Mouse (Mus musculus): ENCODE measurements around the gene Gadd45gip1. TPM values are rescaled to one million over a fixed set of nuclear protein-coding genes. Genes with fewer than 3 reads are reported as not detected.

Gene Gadd45gip1
- total RNA-seq, 2 experiments from 2014 or later = 18.4 to 18.9 TPM

DNA sequence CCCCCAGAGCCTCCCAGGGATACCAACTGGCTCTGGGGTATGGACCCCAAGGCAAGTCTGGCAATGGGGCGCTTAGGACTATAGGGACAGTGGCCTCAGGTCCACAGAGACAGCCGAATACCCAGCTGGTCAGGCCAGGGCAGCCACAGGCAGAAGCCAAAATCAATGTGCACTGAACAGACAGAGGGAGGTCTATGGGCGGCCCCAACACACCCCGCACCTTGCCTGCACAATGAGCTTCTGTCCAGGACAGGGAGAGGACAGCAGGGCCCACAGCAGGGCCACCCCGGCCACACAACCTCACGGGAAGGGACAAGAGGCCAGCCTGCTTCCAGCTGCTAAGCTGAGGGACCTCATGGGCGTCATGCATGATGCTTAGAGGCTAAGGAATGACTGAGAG, 36.8 kb upstream of the Gadd45gip1 start:
- intact Hi-C loops (cut with DNase I) = no loop called here
- peak; percentile 81 for DNase-seq

DNA sequence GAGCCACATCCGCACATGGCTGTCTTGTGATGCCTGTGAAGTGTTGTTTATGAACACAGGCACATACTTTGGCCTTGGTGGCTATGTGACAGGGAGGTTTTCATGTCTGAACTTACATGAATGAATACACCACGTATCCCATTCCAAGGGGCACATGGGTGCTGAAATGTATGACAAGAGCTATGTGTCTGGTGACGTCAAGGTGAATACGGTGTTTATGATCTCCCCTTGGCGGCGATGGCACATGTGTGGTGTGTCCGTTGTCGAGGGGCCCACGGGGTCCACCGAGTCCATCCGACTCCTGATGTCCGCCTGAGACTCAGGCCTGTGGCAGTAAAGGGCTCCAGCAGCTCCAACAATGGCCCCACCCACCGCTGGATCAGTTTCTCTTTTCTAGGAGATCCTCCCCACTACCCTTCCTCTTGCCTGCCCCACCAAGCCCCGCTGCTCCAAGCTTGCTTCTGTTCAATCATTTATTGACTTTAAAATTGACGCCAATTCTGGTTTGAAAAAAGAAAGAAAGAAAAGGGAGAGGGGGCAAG, 34.0 kb upstream of the Gadd45gip1 start:
- DNase-seq = no peak
- intact Hi-C loops (cut with DNase I) = no loop called here

DNA sequence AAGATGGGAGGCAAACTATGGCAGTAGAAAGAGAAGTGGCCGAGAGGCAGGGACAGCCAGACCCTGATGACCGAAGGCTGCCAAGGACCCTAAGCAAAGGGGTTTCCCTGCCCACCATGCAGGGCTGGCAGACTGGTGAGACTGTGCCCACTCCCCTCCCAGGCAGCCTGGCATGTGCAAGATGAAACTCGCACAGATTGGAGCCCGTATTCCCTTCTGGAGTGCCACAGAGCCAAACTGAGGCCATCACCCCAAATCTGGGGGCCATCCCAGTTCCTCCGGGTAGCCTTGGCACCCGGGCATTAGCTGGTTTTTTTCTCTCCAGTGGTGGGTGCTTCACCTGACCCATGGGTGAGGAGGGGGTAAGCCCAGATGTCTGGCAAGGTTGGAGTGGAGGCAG, 33.4 kb upstream of the Gadd45gip1 start:
- DNase-seq = peak; percentile 84
- intact Hi-C loops (cut with DNase I) = no loop called here

DNA sequence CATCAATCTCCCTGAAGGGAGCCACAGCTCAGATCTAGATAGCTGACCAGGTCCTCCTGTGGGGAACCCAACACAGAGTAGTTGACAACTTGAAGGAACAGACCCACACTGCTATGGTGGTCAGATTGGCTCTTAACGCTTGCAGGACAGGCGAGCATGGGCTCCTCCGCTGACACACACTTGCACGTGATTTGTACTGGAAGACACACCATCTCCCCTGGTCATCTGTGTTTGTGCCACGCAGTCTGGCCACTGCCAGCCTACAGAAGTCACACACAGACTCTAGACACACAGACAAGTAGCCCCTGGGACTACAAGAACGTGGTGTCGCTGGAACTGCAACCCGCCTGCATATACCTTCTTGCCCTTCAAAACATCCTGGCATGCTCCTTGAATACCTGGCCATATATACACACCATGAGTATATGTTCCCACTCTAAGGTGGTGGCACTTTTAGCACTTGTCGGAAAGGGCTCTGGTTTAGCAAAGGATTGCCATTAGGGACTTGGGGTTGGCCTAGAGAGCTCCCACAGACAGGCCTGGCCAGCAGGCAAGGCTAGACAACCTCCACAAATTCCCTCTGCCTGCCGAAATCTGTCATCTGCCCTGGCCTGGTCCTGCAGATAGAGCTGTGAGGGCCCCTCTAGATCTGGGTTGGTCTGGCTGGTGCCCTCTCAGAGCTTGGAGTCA, 32.7 kb upstream of the Gadd45gip1 start:
- DNase-seq = no peak
- intact Hi-C loops (cut with DNase I) = no loop called here

DNA sequence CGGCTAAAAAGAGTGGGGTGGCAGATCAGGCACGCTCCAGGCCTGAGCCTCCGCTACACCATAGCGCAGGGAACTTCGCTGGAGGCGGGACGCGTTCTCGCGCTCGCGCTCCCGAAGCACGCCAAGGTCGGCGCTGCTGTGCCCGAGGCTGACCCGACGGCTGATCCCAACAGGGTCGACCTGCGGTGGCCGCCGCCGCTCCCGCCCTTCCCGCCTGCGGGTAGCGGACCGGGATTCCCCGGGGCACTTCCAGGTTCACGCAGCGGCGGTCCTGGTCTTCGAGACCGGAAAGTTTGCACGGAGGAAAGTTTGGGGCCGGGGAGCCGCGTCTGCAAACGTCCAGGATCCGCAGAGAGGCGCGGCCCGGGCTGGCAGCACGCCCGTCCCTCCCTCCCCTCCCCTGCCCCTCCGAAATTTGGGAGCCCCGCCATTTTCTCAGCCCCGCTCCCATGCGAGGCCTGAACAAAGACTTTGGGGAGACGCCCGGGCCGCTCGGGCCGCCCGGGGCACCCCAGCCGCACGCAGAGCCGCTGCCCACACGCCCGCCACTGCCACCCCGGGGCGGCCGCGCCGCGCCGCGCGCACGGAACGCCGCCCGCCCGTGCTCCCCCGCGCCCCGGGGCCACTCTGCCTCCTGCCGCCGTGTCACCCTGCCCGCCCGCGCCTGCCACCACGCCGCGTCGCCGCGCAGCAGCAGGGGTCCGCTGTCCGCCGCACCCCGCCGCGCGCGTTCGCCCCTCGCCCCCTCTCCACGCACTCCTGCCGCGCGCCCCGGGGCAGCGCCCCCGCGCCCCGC, 32.0 kb upstream of the Gadd45gip1 start:
- intact Hi-C loops (cut with DNase I) = no loop called here
- DNase-seq = peak; percentile 85

DNA sequence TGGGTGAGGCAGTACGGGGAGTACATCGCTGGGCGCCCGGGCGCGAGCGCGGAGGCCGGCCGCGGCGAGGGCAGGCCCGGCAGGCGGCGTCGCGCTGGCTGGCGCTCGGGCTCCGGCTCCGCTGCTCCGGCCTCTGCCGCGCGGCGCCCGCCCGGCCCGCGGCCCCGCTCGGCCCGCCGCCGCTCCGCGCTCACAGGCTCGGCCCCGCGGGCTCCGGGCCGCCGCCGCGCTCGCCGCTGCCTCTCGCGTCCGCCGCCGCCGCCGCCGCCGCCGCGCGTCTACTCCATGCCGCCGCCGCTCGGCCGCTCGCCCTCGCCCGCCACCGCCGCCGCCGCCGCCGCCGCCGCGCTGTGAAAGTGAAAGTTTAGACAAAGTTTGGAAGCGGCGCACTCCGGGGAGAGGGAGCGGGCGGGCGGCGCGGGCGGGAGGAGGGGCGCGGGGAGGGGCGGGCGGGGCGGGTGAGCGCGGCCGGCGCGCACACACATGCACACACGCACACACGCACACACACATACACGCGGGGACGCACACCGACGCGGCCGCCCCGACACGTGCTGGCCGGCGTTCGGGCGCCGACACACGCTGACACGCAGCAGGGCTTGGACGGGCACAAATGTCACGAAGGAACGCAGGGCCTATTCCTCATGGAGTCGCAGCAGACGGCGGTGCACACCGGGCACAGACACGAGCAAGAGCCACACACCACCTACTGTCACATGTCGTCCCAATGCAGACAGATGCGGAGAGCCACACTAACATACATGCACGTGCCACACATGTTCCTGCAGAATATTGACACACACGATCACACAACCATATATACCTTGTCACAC, 31.1 kb upstream of the Gadd45gip1 start, which contains the start of gene Nfix:
TSS of gene Nfix (minus strand) at position 346 of the 833 bp plus-strand sequence.
- DNase-seq = peak; percentile 70
- intact Hi-C loops (cut with DNase I) = no loop called here

DNA sequence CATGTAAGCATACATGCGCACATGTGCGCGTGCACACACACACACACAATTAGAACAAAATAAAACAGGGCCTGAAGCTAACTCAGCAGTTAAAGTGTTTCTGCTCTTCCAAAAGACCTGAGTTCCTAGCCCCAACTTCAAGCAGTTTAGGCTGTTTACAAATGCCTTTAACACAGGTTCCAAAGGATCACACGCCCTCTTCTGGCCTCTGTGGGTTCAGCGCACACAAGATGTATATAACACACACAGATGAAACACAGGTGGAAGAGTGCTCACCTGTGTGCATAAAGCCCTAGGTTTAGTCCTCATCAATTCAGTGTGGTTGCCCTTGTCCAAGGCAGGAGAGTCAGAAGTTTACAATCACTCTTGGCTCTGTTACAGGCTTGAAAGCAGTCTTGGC, 25.3 kb upstream of the Gadd45gip1 start:
- intact Hi-C loops (cut with DNase I) = no loop called here
- DNase-seq = no peak

DNA sequence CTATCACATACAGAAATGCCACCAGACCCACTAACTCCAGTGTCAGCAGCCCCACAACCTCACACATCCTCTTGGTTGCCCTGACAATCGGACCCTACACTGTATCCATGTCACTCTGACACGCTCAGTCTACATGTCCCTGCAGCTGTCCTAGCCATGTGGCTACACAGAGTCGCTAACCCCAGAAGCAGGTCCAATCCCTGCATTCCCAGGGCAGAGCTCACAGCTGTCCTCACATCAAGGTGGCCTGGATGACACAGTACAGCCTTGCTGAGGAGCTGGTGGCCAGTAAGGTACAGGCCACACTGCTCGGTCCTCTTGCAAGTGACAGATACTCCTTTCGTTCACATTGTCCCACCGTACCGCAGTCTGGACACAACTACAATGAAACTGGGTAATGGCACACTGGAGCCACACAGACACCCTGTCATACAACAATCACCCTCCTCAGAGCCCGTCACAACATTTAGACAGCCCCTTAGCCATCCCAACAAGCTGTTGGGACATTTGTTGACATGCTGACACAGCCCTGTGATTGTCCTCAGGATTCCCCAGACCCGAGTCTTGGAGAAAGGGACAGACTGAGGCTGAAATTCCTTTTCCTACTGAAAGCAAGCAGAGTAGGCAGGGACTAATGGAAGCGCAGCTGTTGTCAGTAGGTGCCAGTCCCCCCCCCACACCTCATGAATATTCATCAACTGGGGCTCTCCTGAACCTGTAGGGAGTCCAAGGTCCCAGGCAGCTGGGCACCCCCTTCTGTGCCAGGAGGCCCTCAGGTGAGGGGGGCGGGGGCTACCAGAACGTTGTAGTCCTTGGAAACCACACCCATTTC, 22.0 kb upstream of the Gadd45gip1 start:
- no peak for DNase-seq
- intact Hi-C loops (cut with DNase I) = no loop called here

DNA sequence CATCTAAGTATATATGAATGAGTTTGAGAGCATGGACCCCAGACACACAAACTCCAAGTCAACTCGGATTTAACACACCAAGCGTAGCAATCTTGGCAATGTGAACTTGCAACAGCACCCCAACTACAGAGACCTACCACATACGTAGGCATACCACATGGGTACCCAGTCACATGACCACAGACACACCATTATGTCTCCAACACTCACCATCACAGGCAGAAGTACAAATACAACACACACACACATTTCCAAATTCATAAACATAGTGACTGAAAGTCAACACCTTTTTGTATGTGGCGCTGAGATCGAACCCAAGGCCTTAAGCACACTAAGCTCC, 21.4 kb upstream of the Gadd45gip1 start:
- intact Hi-C loops (cut with DNase I) = no loop called here
- DNase-seq = no peak

DNA sequence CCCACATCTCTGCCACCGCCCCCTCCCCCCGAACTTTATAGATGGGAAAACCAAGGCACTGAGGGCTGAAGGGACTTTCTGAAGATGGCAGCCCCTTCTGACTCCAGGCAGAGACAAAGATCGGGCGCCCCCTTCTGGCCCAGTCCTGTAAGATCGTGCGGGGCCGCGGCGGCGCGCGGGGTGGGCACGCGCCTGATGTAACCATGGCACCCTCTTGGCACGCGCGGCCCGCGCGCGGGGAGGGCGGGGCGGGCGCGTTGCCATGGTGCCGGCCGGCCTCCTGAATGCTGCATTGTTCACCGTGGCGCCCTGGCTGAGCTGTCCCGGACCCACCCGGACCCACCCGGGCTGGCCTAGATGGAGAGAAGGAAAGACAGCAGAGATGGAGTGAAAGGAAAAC, 20.4 kb upstream of the Gadd45gip1 start:
- DNase-seq = peak; percentile 98
- intact Hi-C loops (cut with DNase I) = no loop called here

DNA sequence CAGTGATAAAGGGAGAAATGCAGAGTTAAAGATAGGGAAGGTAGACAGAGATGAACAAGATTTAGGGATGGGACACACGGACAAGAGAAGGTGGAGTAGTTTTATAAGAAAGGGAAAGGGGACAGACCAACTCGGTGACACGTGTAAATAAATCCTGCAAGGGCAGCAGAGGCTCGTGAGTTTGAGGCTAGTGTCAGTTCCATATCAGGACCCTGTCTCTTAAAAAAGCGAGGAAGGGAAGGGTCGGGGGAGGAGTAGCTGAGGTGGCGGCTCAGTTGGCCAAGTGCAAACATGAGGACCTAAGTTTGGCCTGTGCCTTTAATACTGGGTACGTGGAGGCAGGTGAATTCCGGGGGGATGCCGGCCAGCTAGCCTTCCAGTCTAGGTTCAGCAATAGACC, 20.0 kb upstream of the Gadd45gip1 start:
- intact Hi-C loops (cut with DNase I) = no loop called here
- no peak for DNase-seq

DNA sequence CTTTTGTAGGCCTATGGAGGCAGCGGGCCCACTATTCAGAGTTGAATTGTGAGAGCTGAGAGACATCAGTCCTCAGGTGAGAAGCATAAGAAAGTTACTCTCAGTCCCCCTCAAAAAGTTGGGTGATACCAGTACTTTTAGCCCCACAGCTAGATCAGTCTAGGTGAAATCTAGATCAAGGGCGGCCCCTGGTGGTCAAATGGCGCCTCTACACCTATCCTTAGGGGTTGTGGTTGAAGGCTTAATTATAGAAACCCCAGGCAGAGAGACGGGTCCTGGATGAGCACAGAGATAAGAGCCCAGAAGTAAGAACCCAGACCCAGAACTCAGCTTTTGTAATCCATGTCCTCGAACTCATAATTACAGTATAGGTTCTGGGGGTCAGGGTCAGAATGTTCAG, 18.3 kb upstream of the Gadd45gip1 start:
- intact Hi-C loops (cut with DNase I) = no loop called here
- DNase-seq = peak; percentile 89

DNA sequence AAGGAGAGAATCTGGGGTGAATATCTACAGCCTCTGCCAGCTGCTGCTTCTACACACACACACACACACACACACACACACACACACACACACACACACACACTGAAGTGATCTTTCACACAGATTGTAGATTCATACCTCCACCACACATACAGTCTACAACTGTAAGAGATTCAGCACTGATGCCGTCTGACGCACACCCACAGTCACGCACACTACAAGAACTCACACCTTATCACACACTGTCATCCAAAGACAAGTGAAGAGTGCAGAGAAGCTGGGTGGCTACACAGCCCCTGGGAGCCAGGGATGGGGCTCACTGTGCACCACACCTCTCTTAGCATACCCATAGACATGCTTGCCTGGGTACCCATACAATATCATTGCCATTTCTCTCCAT, 17.5 kb upstream of the Gadd45gip1 start:
- DNase-seq = no peak
- intact Hi-C loops (cut with DNase I) = loop anchor here (2.0 kb wide), 1 partner anchor 115 kb away; no protein-coding TSS in a partner anchor

DNA sequence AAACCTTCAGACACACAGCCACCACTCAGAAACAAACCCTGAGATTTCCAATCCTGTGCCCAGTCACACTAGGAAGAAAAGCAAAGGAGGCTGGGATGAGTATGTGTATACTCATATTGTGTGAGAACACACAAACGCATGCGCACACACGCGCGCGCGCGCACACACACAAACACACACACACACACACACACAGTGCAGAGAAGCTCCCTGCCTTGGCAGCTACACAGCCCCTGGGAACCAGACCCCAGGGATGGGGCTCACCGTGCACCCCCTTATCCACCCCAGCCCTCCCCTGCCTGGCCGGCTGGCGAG, 17.1 kb upstream of the Gadd45gip1 start:
- DNase-seq = no peak
- intact Hi-C loops (cut with DNase I) = loop anchor here (2.0 kb wide), 1 partner anchor 115 kb away; no protein-coding TSS in a partner anchor

DNA sequence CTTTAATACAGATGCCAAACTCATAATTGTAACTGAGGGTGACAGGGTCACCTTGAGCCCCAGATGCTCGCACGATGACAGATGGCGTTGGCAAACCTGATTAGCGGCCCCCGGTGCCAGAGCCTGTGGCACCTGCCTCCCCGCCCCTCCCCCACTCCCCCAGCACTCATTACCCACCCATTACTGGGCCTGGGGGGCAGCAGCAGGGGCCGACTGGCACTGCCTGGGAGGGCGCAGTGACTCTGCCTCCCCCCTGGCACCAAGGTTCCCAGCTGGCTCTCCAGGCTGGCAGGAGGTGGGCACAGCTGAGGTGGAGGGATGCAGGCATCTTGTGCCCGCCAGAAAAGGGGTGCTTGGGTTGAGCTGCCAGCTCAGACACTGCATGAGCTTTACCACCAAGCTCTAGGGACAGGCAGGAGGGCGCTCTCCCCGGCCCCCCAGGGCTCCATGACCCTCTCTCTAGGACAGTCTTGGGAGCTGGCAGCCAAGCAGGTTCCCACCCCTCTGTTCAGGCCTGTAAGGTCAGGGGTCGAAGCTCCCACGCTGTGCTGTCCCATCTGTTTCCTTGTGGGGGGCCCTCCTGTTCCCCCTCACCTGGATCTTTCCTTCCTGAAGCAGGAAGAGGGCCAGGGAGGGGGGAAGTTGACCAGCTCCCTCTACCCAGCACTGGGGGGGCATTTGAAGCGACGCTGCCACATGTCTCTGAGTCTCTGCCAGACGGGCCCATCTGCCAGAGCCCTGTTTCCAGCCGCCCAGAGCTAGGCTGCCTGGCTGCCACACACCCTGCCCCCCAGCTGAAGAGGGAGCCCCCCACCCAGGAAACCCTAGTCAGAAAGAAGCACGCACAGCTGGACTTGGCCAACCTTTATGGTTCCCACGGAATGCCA, 16.5 kb upstream of the Gadd45gip1 start:
- DNase-seq = peak; percentile 92
- intact Hi-C loops (cut with DNase I) = loop anchor here (2.0 kb wide), 1 partner anchor 116 kb away; no protein-coding TSS in a partner anchor

DNA sequence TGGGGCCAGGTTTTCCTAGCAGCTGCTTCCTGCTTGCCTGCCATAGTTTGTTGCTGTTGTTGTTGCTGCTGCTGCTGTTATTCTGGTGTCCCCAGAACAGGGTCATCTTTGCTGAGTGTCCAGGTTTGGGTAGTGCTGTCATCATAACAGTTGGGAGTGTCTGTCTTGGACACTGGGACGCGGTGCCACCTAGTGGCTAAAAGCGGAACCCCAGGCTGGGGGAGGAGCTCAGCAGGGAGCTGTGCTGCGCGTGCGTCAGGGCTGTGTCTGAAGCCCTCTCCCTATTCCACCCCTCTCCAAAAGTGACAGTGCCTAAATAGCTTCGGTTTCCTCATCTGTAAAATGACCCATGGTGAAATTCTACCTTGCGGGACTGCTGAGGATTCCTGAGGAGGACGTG, 15.8 kb upstream of the Gadd45gip1 start:
- intact Hi-C loops (cut with DNase I) = loop anchor here (2.0 kb wide), 1 partner anchor 117 kb away; no protein-coding TSS in a partner anchor
- DNase-seq = peak; percentile 93

DNA sequence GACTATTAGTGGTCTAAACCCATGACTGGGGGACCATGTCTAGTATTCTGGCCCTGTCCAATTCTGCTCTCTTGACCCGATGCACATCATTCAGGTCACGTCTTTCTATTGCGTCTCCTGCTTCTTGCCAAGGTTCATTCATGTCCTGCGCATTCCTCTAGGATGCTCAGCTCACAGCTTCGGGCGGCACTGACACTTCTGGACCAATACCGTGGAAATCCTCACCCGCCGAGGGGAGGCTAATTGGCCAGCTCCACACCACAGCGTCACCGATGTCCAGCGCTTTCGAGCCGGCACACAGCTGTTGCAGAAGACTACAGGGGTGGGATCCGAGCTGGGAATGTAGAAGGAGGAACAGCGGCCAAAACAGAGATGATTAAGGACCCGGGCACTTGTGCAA, 15.2 kb upstream of the Gadd45gip1 start:
- intact Hi-C loops (cut with DNase I) = no loop called here
- DNase-seq = no peak

DNA sequence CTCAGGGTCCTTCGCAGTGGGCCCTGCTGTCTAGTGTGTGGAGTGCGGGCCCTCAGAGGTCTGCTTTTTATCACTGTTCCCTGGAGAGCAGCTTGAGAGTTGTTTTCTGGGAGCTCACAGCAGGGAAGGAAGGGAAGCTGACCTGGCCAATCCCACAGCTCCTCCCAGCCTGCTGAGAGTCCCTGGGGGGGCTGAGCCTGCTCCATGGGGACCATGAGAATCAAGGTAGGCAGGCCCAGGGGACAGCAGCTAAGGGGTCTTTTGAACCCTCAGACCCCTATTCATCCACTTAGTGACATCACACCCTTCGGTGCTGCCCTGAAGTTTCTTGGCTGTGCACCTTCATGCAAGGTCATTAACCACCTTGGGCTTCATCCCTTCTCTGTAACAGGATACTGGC, 8.6 kb upstream of the Gadd45gip1 start, which contains the start of gene Dand5:
TSS of gene Dand5 (minus strand) at position 101 of the 400 bp plus-strand sequence.
- intact Hi-C loops (cut with DNase I) = no loop called here
- no peak for DNase-seq

DNA sequence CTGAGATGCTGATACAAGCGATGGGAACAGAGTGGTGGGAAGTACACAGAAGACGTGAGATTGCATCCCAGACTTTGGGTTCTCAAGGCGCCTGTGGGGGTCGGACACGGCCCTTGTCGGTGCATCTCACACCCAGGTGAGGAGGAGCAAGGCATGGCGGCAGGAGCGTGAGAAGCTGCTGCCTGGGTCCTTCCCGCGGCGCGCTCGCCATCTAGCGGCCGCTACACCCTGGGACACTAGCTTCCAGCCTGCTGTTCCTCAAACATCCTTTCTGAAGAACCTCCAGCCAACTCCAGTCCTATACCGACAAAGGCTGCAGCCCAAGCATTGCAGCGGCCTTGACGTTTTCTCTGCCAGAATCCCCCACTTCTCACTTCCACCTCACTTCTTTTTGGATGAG, 7.7 kb upstream of the Gadd45gip1 start:
- DNase-seq = peak; percentile 73
- intact Hi-C loops (cut with DNase I) = no loop called here

Data from left cerebral cortex, postnatal 4 days (tissue).